Mouse (Mus musculus): Measurements from ENCODE around the gene Olfr1369-ps1. TPM values are rescaled to one million over a fixed set of nuclear protein-coding genes. Genes with fewer than 3 reads are reported as not detected.

Gene Olfr1369-ps1
- polyA plus RNA-seq, 1 experiment, result not detected

DNA sequence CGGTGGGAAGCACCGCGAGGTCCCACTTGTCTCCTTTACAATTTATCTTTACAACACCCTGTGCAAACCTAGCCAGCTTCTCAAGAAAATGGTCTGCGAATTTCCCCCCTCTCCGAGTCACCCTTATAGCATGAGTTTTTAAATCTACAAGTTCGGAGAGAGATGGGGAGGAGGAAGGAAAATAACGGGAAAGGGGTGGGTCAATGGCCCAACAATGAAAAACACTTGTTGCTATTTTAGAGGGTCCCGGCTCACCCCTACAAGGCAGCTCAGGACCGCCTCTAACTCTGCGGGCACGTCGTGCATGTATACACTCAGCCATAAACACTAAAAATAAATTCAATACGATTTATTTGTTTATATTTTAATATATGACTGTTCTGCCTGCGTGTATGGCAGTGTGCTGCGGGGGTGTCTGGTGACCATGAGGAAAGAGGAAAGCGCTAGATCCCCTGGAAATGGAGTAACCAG is 48.8 kb downstream of the Olfr1369-ps1 start:
- no peaks in the 10 kb centered on the region for H3K36me3 ChIP-seq (ENCODE audit: control insufficient read depth, insufficient read depth, low read length)
- no peak overlapping the region for H3K27ac ChIP-seq (ENCODE audit: control insufficient read depth, insufficient read depth, low read length)
- peaks cover 9% of the 10 kb centered on the region for H3K4me1 ChIP-seq (replicated peaks; ENCODE audit: control insufficient read depth, insufficient read depth, low read length)
- DNase-seq, result peak; percentile 13
- H3K27me3 ChIP-seq (ENCODE audit: control insufficient read depth, insufficient read depth, low read length), result no peaks in the 10 kb centered on the region; the same call in 1 of the 2 replicates
- TF ChIP-seq CTCF (IDR thresholded peaks at IDR 0.05; ENCODE audit: borderline replicate concordance, control insufficient read depth, extremely low read depth, insufficient read depth, low read length, poor library complexity), result no peak
- no peak for TF ChIP-seq POLR2A (IDR thresholded peaks at IDR 0.05; ENCODE audit: control insufficient read depth, extremely low read depth, insufficient read depth, low read length, poor library complexity)
- under 1% methylated on average over 16 of the region's 16 CpGs for WGBS
- H3K4me3 ChIP-seq (ENCODE audit: control insufficient read depth, insufficient read depth, low read length), result peak overlapping the region; percentile 5; the same call in 1 of the 2 replicates

DNA sequence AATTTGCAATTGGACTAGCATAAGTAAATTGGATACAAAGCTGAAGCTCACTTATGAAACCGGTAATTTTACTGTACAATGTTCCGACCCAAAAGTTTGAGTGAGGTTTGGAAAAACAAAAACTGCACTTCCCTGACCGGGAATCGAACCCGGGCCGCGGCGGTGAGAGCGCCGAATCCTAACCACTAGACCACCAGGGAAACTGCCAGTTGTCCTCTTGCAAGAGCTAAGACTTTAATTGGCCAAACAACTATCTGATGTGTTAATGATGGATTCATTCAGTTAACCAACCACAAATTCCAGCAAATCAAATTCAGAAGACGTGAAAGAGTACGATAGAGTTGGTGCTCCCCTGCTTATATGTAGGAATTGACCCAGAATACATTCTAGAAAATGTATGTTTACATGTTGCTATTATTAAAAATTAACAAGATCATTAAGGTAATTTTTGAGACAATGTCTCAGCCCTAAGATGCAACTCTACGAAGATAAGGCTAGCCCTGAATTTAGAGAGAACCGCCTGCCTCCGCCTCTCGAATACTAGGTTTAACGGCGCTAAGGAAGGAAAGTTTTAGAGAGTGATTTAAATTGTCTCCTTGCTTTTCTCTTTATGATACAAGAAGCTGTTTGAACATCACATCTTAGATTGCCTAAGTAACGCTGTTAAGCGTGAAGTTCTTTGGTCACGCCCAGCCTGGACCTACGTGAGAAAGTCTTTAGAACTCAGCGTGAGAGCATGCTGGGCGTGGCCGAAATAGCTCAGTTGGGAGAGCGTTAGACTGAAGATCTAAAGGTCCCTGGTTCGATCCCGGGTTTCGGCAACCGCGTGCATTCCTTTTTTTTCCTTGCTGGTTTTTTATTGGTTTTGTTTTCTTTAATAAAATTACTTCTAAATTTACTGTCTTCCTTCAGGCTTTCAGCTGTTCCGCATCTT is 49.6 kb downstream of the Olfr1369-ps1 start:
- DNase-seq, result peak; percentile 89
- H3K36me3 ChIP-seq (ENCODE audit: control insufficient read depth, insufficient read depth, low read length), result no peaks in the 10 kb centered on the region
- peaks cover 9% of the 10 kb centered on the region for H3K4me1 ChIP-seq (replicated peaks; ENCODE audit: control insufficient read depth, insufficient read depth, low read length)
- H3K27ac ChIP-seq (ENCODE audit: control insufficient read depth, insufficient read depth, low read length), result no peak overlapping the region
- WGBS, result under 1% methylated on average over 32 of the region's 32 CpGs
- TF ChIP-seq CTCF (IDR thresholded peaks at IDR 0.05; ENCODE audit: borderline replicate concordance, control insufficient read depth, extremely low read depth, insufficient read depth, low read length, poor library complexity), result no peak
- TF ChIP-seq POLR2A (IDR thresholded peaks at IDR 0.05; ENCODE audit: control insufficient read depth, extremely low read depth, insufficient read depth, low read length, poor library complexity), result no peak
- no peaks in the 10 kb centered on the region; the same call in 1 of the 2 replicates for H3K27me3 ChIP-seq (ENCODE audit: control insufficient read depth, insufficient read depth, low read length)
- no peak overlapping the region for H3K4me3 ChIP-seq (ENCODE audit: control insufficient read depth, insufficient read depth, low read length)

DNA sequence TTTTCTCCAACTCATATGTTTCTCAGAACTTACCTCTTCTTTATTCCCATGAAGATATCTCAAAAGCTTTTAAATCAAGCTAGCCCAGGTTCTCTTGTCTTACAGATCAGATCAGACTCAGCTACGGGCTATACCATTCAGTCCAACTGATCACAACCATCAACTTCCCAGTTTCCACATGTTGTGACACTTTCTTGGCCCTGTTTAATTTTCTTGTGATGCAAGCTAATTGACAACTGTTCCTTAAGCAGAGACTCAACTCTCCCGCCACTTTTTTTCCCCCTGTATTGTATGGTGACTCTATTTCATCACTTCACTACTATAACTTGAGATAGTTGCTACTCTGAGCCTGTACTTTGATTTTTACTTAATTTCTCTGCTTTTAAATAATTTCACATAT is 50.3 kb downstream of the Olfr1369-ps1 start:
- Histone ChIP-seq H3K27ac (ENCODE audit: control insufficient read depth, insufficient read depth, low read length) (no peak overlapping the region), H3K4me1 (replicated peaks; ENCODE audit: control insufficient read depth, insufficient read depth, low read length) (peaks cover 9% of the 10 kb centered on the region), H3K4me3 (ENCODE audit: control insufficient read depth, insufficient read depth, low read length) (no peak overlapping the region), H3K36me3 (ENCODE audit: control insufficient read depth, insufficient read depth, low read length) (no peaks in the 10 kb centered on the region), H3K27me3 (ENCODE audit: control insufficient read depth, insufficient read depth, low read length) (no peaks in the 10 kb centered on the region; the same call in 1 of the 2 replicates)
- WGBS, result 32% methylated on average over 2 of the region's 2 CpGs
- TF ChIP-seq POLR2A (IDR thresholded peaks at IDR 0.05; ENCODE audit: control insufficient read depth, extremely low read depth, insufficient read depth, low read length, poor library complexity), result no peak
- DNase-seq, result no peak

DNA sequence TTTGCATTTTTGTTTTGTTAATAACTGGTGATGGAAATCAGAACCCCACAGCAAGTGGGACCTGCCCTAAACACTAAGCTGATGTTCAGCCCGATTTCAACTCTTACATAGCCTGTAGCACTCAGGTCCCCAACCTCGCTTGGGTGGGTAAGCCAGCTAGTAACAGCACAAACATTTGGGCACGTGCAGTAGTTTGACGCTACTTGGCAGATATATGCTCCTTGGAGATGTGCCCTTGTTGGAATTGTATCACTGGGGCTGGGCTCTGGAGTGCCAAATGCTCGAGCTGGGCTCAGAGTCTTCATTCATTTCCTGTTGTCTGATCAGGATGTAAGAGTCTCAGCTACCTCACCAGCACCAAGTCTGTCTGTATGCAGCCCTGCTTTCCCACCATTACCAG is 51.3 kb downstream of the Olfr1369-ps1 start:
- Histone ChIP-seq H3K36me3 (ENCODE audit: control insufficient read depth, insufficient read depth, low read length) (no peaks in the 10 kb centered on the region), H3K4me3 (ENCODE audit: control insufficient read depth, insufficient read depth, low read length) (no peak overlapping the region), H3K27ac (ENCODE audit: control insufficient read depth, insufficient read depth, low read length) (no peak overlapping the region), H3K27me3 (ENCODE audit: control insufficient read depth, insufficient read depth, low read length) (no peaks in the 10 kb centered on the region; the same call in 1 of the 2 replicates), H3K4me1 (replicated peaks; ENCODE audit: control insufficient read depth, insufficient read depth, low read length) (peaks cover 9% of the 10 kb centered on the region)
- 81% methylated on average over 5 of the region's 5 CpGs for WGBS
- DNase-seq, result no peak
- TF ChIP-seq POLR2A (IDR thresholded peaks at IDR 0.05; ENCODE audit: control insufficient read depth, extremely low read depth, insufficient read depth, low read length, poor library complexity) (no peak), CTCF (IDR thresholded peaks at IDR 0.05; ENCODE audit: borderline replicate concordance, control insufficient read depth, extremely low read depth, insufficient read depth, low read length, poor library complexity) (no peak)

DNA sequence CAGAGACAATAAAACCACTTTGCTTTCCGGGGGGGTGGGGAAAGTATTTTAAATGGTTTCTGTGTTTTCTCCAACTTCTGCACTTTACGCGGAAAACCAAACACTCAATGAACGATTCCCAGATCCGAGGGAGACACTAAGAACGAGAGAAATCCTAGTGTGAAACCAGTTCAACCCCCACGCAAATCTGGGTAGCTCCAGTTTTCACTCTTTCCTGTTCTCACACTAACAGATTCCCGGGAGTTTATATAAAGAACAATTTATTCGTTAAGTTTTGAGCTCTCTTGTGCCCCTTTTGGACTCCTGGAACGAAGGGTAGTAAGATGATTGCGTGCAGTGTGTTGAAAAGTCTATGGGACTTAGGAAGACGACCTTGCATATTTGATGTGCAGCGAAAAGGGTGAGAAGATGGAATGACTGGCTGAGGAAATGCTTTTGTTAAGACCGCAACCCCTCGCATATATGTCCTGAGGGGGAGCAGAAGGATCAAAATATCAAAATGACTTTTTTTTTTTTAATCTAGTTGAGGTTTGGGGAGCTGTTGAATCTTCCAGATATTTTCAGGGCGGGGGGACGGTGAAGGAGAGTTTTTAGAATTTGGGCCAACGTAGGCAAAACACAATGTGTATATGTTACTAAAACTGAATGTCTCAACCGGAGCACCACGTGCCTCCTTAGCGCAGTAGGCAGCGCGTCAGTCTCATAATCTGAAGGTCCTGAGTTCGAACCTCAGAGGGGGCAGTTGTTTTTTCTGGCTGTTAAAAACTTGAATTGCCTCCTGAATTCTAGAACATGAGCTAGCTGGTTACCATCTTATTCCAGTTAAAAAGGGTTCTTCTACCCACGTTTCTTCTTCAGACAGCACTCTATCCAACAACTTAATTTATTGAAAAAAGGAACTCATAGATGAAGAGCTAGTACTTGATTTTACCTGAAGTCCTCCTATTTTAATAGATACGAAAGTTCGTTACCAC is 55.9 kb downstream of the Olfr1369-ps1 start:
- no peak overlapping the region for H3K4me3 ChIP-seq (ENCODE audit: control insufficient read depth, insufficient read depth, low read length)
- no peak for TF ChIP-seq POLR2A (IDR thresholded peaks at IDR 0.05; ENCODE audit: control insufficient read depth, extremely low read depth, insufficient read depth, low read length, poor library complexity)
- no peak for TF ChIP-seq CTCF (IDR thresholded peaks at IDR 0.05; ENCODE audit: borderline replicate concordance, control insufficient read depth, extremely low read depth, insufficient read depth, low read length, poor library complexity)
- H3K27ac ChIP-seq (ENCODE audit: control insufficient read depth, insufficient read depth, low read length), result no peak overlapping the region
- H3K27me3 ChIP-seq (ENCODE audit: control insufficient read depth, insufficient read depth, low read length), result no peaks in the 10 kb centered on the region
- peaks cover 5% of the 10 kb centered on the region for H3K4me1 ChIP-seq (replicated peaks; ENCODE audit: control insufficient read depth, insufficient read depth, low read length)
- WGBS, result under 1% methylated on average over 27 of the region's 27 CpGs
- DNase-seq, result peak; percentile 85
- no peaks in the 10 kb centered on the region for H3K36me3 ChIP-seq (ENCODE audit: control insufficient read depth, insufficient read depth, low read length)

DNA sequence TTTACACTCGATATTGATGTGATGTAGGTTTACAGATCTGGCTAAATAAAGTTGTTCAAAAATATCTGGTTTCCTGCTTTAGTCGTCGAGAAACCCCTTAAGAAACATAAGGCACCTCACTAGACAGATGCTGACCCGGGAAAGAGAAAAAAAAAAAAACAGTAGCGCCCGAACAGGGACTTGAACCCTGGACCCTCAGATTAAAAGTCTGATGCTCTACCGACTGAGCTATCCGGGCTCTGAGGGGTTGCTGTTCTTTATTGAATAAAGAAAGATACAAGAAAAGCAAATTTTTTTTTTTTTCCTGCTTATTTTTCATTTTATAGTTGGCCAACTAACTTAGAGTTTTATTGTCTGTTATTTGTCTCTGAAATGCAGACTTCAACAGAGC is 56.6 kb downstream of the Olfr1369-ps1 start:
- no peaks in the 10 kb centered on the region for H3K27me3 ChIP-seq (ENCODE audit: control insufficient read depth, insufficient read depth, low read length)
- under 1% methylated on average over 8 of the region's 8 CpGs for WGBS
- TF ChIP-seq POLR2A (IDR thresholded peaks at IDR 0.05; ENCODE audit: control insufficient read depth, extremely low read depth, insufficient read depth, low read length, poor library complexity) (no peak), CTCF (IDR thresholded peaks at IDR 0.05; ENCODE audit: borderline replicate concordance, control insufficient read depth, extremely low read depth, insufficient read depth, low read length, poor library complexity) (no peak)
- H3K4me3 ChIP-seq (ENCODE audit: control insufficient read depth, insufficient read depth, low read length), result no peak overlapping the region
- peaks cover 7% of the 10 kb centered on the region for H3K4me1 ChIP-seq (replicated peaks; ENCODE audit: control insufficient read depth, insufficient read depth, low read length)
- H3K27ac ChIP-seq (ENCODE audit: control insufficient read depth, insufficient read depth, low read length), result no peak overlapping the region
- peak; percentile 28 for DNase-seq
- H3K36me3 ChIP-seq (ENCODE audit: control insufficient read depth, insufficient read depth, low read length), result no peaks in the 10 kb centered on the region

All from thymus, adult 2 months (tissue).